In the genomic region with DNA sequence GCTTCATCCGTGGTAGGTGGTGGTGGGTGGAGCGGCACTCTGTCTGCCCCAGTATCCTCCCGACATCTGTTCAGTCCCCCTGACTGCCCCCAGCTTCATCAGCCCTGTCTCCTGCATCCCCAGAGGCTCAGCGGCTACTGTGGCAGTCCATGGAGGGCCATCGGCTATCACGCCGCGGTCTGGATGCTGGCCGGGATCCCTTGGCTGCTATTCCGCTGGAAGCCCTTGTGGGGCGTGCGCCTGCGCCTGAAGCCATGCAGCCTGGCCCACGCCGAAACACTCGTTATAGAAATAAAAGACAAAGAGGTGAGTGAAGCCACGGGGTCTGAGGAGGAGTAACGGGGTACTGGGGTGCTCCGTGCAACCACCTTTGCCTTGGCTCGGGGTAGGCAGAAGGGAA, we compare ENCODE assay signal across 32 mouse cellular contexts. TPM values are rescaled to one million over a fixed set of nuclear protein-coding genes. Genes with fewer than 3 reads are reported as not detected.
DNase-seq lines count a peak whose midpoint lies in the region; ATAC-seq and TF ChIP-seq lines count a peak whose summit lies in the region.
"Had no signal": no experiment of that assay in that cellular context is flagged by ENCODE, and none has a peak within 500 bp of the region (broad histone marks: within the 10 kb centered on the region; RNA-seq: fewer than 3 reads in every experiment).

No protein-coding gene starts in this region.

- peak; percentile 14; the same call in 1 of the 2 replicates for TF ChIP-seq CTCF in cerebellum, adult 2 months (IDR thresholded peaks at IDR 0.05; ENCODE audit: borderline replicate concordance, insufficient read depth, low read depth, low read length)

- H3K27me3 ChIP-seq in cerebellum, adult 2 months (ENCODE audit: control insufficient read depth, insufficient read depth, low read length): no peaks in the 10 kb centered on the region
- H3K27me3 ChIP-seq in hindbrain, embryonic 10.5 days (ENCODE audit: insufficient read depth, poor library complexity, severe bottlenecking): no peaks in the 10 kb centered on the region
- H3K27me3 ChIP-seq in hindbrain, embryonic 14.5 days (ENCODE audit: control insufficient read depth, insufficient read depth, low read length): no peaks in the 10 kb centered on the region
- H3K27me3 ChIP-seq in kidney, embryonic 16.5 days (ENCODE audit: insufficient read depth, low read length): no peaks in the 10 kb centered on the region
- H3K27me3 ChIP-seq: embryonic facial prominence, embryonic 15.5 days; forebrain, embryonic 13.5 days; intestine, embryonic 15.5 days had no signal

- no peak for ATAC-seq in cerebellum, adult (ENCODE audit: insufficient number of reproducible peaks, low FRiP score, low TSS enrichment)
- ATAC-seq in hindbrain, embryonic 14.5 days (ENCODE audit: low FRiP score): no peak
- no peak for ATAC-seq in kidney, embryonic 16.5 days (ENCODE audit: low FRiP score, low TSS enrichment)
- ATAC-seq: forebrain, embryonic 13.5 days; hindbrain, postnatal 0 days; intestine, embryonic 15.5 days had no signal

- no peak for TF ChIP-seq POLR2A in cerebellum, adult 2 months (IDR thresholded peaks at IDR 0.05; ENCODE audit: borderline replicate concordance, insufficient read depth, low read length)

- H3K4me3 ChIP-seq in cerebellum, adult 2 months (replicated peaks; ENCODE audit: insufficient read depth, low read depth, low read length): no peak overlapping the region
- H3K4me3 ChIP-seq in hindbrain, embryonic 10.5 days: no peak overlapping the region
- no peak overlapping the region for H3K4me3 ChIP-seq in hindbrain, embryonic 14.5 days (replicated peaks; ENCODE audit: low read length)
- H3K4me3 ChIP-seq in kidney, embryonic 16.5 days (ENCODE audit: low read length): no peak overlapping the region
- H3K4me3 ChIP-seq: embryonic facial prominence, embryonic 15.5 days; forebrain, embryonic 13.5 days; intestine, embryonic 15.5 days had no signal

- peaks cover 16% of the 10 kb centered on the region for H3K4me1 ChIP-seq in cerebellum, adult 2 months (ENCODE audit: control insufficient read depth, insufficient read depth, low read length)
- H3K4me1 ChIP-seq in hindbrain, embryonic 10.5 days (replicated peaks): peaks cover 44% of the 10 kb centered on the region
- H3K4me1 ChIP-seq in hindbrain, embryonic 14.5 days (replicated peaks; ENCODE audit: control insufficient read depth, insufficient read depth, low read length): peaks cover 23% of the 10 kb centered on the region
- H3K4me1 ChIP-seq in kidney, embryonic 16.5 days (ENCODE audit: insufficient read depth, low read length): peaks cover 22% of the 10 kb centered on the region

- H3K9me3 ChIP-seq in hindbrain, embryonic 10.5 days: no peaks in the 10 kb centered on the region
- H3K9me3 ChIP-seq in hindbrain, embryonic 14.5 days (ENCODE audit: control insufficient read depth, low read length): no peaks in the 10 kb centered on the region
- no peaks in the 10 kb centered on the region for H3K9me3 ChIP-seq in kidney, embryonic 16.5 days (ENCODE audit: low read length)
- H3K9me3 ChIP-seq: embryonic facial prominence, embryonic 15.5 days; forebrain, embryonic 13.5 days; intestine, embryonic 15.5 days had no signal

- H3K36me3 ChIP-seq in hindbrain, embryonic 10.5 days: peaks cover 58% of the 10 kb centered on the region
- H3K36me3 ChIP-seq in hindbrain, embryonic 14.5 days (replicated peaks; ENCODE audit: control insufficient read depth, insufficient read depth): peaks cover 56% of the 10 kb centered on the region
- peaks cover 33% of the 10 kb centered on the region for H3K36me3 ChIP-seq in kidney, embryonic 16.5 days (ENCODE audit: insufficient read depth, low read length)

- H3K9ac ChIP-seq in hindbrain, embryonic 14.5 days: no peak overlapping the region
- no peak overlapping the region for H3K9ac ChIP-seq in kidney, embryonic 16.5 days (replicated peaks; ENCODE audit: low read length)
- H3K9ac ChIP-seq: embryonic facial prominence, embryonic 15.5 days; forebrain, embryonic 13.5 days; intestine, embryonic 15.5 days; liver, embryonic 14.5 days had no signal

- DNase-seq in cerebellum, adult 2 months: peak; percentile 60 to 70
- DNase-seq in hindbrain, embryonic 10.5 days (ENCODE audit: low spot score): no peak
- no peak for DNase-seq in hindbrain, embryonic 14.5 days (ENCODE audit: low spot score)
- peak; percentile 53 to 58 for DNase-seq in cerebellum, postnatal 10 days
- DNase-seq in gastrocnemius, postnatal 14 days: no peak
- DNase-seq: adrenal gland, postnatal 14 days; gastrocnemius, postnatal 36 days; heart, postnatal 14 days; kidney, adult 2 months; kidney, postnatal 4 days; layer of hippocampus, adult 9-11 months; liver; lung, adult 2 months; lung, postnatal 10 days; midbrain, embryonic 14.5 days; right cerebral cortex, adult 18-20 months; right cerebral cortex, postnatal 4 days; thymus, adult 18-20 months; thymus, postnatal 25 days had no signal

- intact Hi-C loops in gastrocnemius, postnatal 14 days (cut with DNase I; ENCODE audit: low total_unique reads): no loop called here

- H3K4me2 ChIP-seq in hindbrain, embryonic 14.5 days (replicated peaks): no peak overlapping the region
- H3K4me2 ChIP-seq in kidney, embryonic 16.5 days (replicated peaks; ENCODE audit: low read depth, low read length): no peak overlapping the region
- H3K4me2 ChIP-seq: embryonic facial prominence, embryonic 15.5 days; forebrain, embryonic 13.5 days; intestine, embryonic 15.5 days had no signal

- no peak overlapping the region for H3K27ac ChIP-seq in cerebellum, adult 2 months (ENCODE audit: insufficient read depth, low read length)
- H3K27ac ChIP-seq in hindbrain, embryonic 10.5 days: peak overlapping the region; percentile 62; the same call in 1 of the 2 replicates
- H3K27ac ChIP-seq in hindbrain, embryonic 14.5 days: no peak overlapping the region
- H3K27ac ChIP-seq in kidney, embryonic 16.5 days (ENCODE audit: low read length): no peak overlapping the region
- H3K27ac ChIP-seq: embryonic facial prominence, embryonic 15.5 days; forebrain, embryonic 13.5 days; hindbrain, postnatal 0 days; intestine, embryonic 15.5 days; kidney, postnatal 0 days; liver, embryonic 14.5 days; macrophage; stomach, postnatal 0 days had no signal

- 47% methylated on average over 20 of the region's 20 CpGs for WGBS in cerebellum, adult 2 months
- 83% methylated on average over 20 of the region's 20 CpGs for WGBS in hindbrain, embryonic 10.5 days
- 76% methylated on average over 20 of the region's 20 CpGs for WGBS in hindbrain, embryonic 14.5 days
- 85% methylated on average over 20 of the region's 20 CpGs for WGBS in kidney, embryonic 16.5 days

RNA-seq across cellular contexts. Expression of a gene that starts 5.5 kb away (rescaled TPM):
- polyA plus RNA-seq in cerebellum, adult 2 months (2012; rRNA removed): 194 and 198 TPM in 2 replicates
- polyA plus RNA-seq in hindbrain, embryonic 10.5 days (2016; fragmentation: Nextera tagmentation; extraction: Ambion mirVana): 54.8 and 82.1 TPM in 2 replicates
- 176 and 178 TPM in 2 replicates for polyA plus RNA-seq in hindbrain, embryonic 14.5 days (2014; fragmentation: Nextera tagmentation; extraction: Ambion mirVana)
- 48.9 and 50.7 TPM in 2 replicates for polyA plus RNA-seq in kidney, embryonic 16.5 days (2015; fragmentation: Nextera tagmentation; extraction: Ambion mirVana)
- total RNA-seq in gastrocnemius, postnatal 14 days (2021): 10 to 100 TPM; 16.1 to 17.0 TPM

RNA-seq across cellular contexts. Expression of a gene that starts 18.0 kb away (rescaled TPM):
- polyA plus RNA-seq in cerebellum, adult 2 months (2012; rRNA removed): 3.1 and 3.4 TPM in 2 replicates
- 307 and 334 TPM in 2 replicates for polyA plus RNA-seq in hindbrain, embryonic 10.5 days (2016; fragmentation: Nextera tagmentation; extraction: Ambion mirVana)
- 164 and 190 TPM in 2 replicates for polyA plus RNA-seq in hindbrain, embryonic 14.5 days (2014; fragmentation: Nextera tagmentation; extraction: Ambion mirVana)
- polyA plus RNA-seq in kidney, embryonic 16.5 days (2015; fragmentation: Nextera tagmentation; extraction: Ambion mirVana): 442 and 470 TPM in 2 replicates
- total RNA-seq in gastrocnemius, postnatal 14 days (2021): 10 to 100 TPM; 33.9 to 47.3 TPM
- total RNA-seq: megakaryocyte-erythroid progenitor cell, adult 5-6 weeks; monocyte, adult 5-6 weeks; neutrophil, adult 5-6 weeks had no signal
- polyA plus RNA-seq: macrophage had no signal

RNA-seq across cellular contexts. Expression of a gene that starts 31.2 kb away (rescaled TPM):
- polyA plus RNA-seq in cerebellum, adult 2 months (2012; rRNA removed): 320 and 325 TPM in 2 replicates
- 412 and 491 TPM in 2 replicates for polyA plus RNA-seq in hindbrain, embryonic 10.5 days (2016; fragmentation: Nextera tagmentation; extraction: Ambion mirVana)
- polyA plus RNA-seq in hindbrain, embryonic 14.5 days (2014; fragmentation: Nextera tagmentation; extraction: Ambion mirVana): 482 and 502 TPM in 2 replicates
- polyA plus RNA-seq in kidney, embryonic 16.5 days (2015; fragmentation: Nextera tagmentation; extraction: Ambion mirVana): 520 and 550 TPM in 2 replicates
- total RNA-seq in gastrocnemius, postnatal 14 days (2021): 100 to 1,000 TPM; 480 to 609 TPM

Comparison
In these comparisons a context has a peak if more than half of its experiments do, and no peak if none do; other contexts are left out.
1. DNase-seq: peak in cerebellum, adult 2 months (2 of 2) and cerebellum, postnatal 10 days (2 of 2); none in hindbrain, embryonic 10.5 days (single experiment), hindbrain, embryonic 14.5 days (single experiment) and gastrocnemius, postnatal 14 days (single experiment).
2. RNA of a gene that starts 18.0 kb away (polyA plus RNA-seq): 442 to 470 TPM in kidney, embryonic 16.5 days, 307 to 334 TPM in hindbrain, embryonic 10.5 days and 164 to 190 TPM in hindbrain, embryonic 14.5 days; 3.1 to 3.4 TPM in cerebellum, adult 2 months; every median in the first group is over 10 times any median in the second.